Mouse (Mus musculus): ENCODE results near the gene Zfp36l3. TPM values are rescaled to one million over a fixed set of nuclear protein-coding genes. Genes with fewer than 3 reads are reported as not detected.

The Zfp36l3 gene
- polyA plus RNA-seq (2012; rRNA removed; ENCODE audit: low replicate concordance), result 0.12 and 0.13 TPM in 2 replicates

GRCm38 (mm10) chrX:53776276-53776675 lies at the start of gene Zfp36l3:
Gene Zfp36l3, minus strand, starts transcription at chrX:53776394.

GRCm38 (mm10) chrX:53797519-53797918 lies 21.3 kb upstream of the Zfp36l3 start, which contains the start of gene Xlr:
Gene Xlr, minus strand, starts transcription at chrX:53797706.

GRCm38 (mm10) chrX:53757736-53758135 lies 18.5 kb downstream of the Zfp36l3 start, which contains the start of gene 1700013H16Rik:
Gene 1700013H16Rik, minus strand, starts transcription at chrX:53757831.

GRCm38 (mm10) chrX:53724596-53724995 lies 51.6 kb downstream of the Zfp36l3 start, which contains the start of gene 4930502E18Rik:
Gene 4930502E18Rik, plus strand, starts transcription at chrX:53724826.

Other genes with a start within 250 kb of the Zfp36l3 start
- gene Rtl8c, start 168.4 kb downstream of the Zfp36l3 start, polyA plus RNA-seq (2012; rRNA removed; ENCODE audit: low replicate concordance), result 26.1 and 28.1 TPM in 2 replicates
- gene Gm14597, start 167.4 kb downstream of the Zfp36l3 start, polyA plus RNA-seq (2012; rRNA removed; ENCODE audit: low replicate concordance), result not detected in 2 replicates
- gene Rtl8a, start 132.7 kb downstream of the Zfp36l3 start, polyA plus RNA-seq (2012; rRNA removed; ENCODE audit: low replicate concordance), result 198 and 218 TPM in 2 replicates
- gene Rtl8b, start 106.0 kb downstream of the Zfp36l3 start, polyA plus RNA-seq (2012; rRNA removed; ENCODE audit: low replicate concordance), result 197 and 210 TPM in 2 replicates
- not detected in 2 replicates for gene 4930502E18Rik, start 51.6 kb downstream of the Zfp36l3 start, polyA plus RNA-seq (2012; rRNA removed; ENCODE audit: low replicate concordance)
- gene 1700013H16Rik, start 18.6 kb downstream of the Zfp36l3 start, polyA plus RNA-seq (2012; rRNA removed; ENCODE audit: low replicate concordance), result not detected in 2 replicates
- 0.17 TPM in 1 of 2 replicates, not detected in the other for gene Xlr, start 21.3 kb upstream of the Zfp36l3 start, polyA plus RNA-seq (2012; rRNA removed; ENCODE audit: low replicate concordance)